Mouse (Mus musculus) MEL (cell line): ENCODE results near the gene Mtmr4.

Experiments
- ELF1 ChIP-seq: IDR thresholded peaks from 2 replicates; pipeline ENCODE4 v1.6.1; 2014; ENCODE audit warnings: low read depth, mild to moderate bottlenecking, inconsistent platforms, low read length, improper control_type of control experiment, moderate library complexity
- RCOR1 ChIP-seq: IDR thresholded peaks from 2 replicates; pipeline ENCODE4 v1.6.1; 2012; ENCODE audit warnings: low read depth, mild to moderate bottlenecking, inconsistent platforms, low read length, improper control_type of control experiment

DNA sequence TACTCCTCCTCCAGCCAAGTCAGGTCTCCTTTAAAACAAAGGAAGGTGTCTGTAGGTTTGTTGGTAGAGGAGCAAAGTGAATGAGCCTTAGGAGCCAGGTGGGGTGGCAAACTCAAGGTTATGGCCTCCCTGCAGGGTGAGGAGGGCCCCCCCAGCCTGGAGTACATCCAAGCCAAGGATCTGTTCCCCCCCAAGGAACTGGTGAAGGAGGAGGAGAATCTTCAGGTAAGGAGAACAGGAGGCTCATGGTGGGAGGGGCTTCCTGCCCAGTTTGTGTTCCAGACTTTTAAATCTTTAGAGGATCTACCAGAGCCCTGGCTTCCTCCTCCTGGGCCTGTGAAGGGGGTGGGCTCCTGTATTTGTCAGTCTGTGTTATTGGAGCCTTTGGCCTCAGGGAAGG lies 5.1 kb downstream of the Mtmr4 start:
- TF ChIP-seq ELF1 (no peak), RCOR1 (no peak)
